Mouse (Mus musculus): ENCODE measurements around the gene Iqca. TPM values are rescaled to one million over a fixed set of nuclear protein-coding genes. Genes with fewer than 3 reads are reported as not detected.

Gene Iqca
- polyA plus RNA-seq, 1 experiment from 2014 or later: 0.27 TPM

Other genes with a start within 250 kb of the Iqca start
- 1.2 and 1.5 TPM in 2 replicates for gene Gbx2, start 222.2 kb downstream of the Iqca start, polyA plus RNA-seq (2016; fragmentation: Nextera tagmentation; extraction: Ambion mirVana)
- gene Asb18, start 138.7 kb downstream of the Iqca start, polyA plus RNA-seq (2016; fragmentation: Nextera tagmentation; extraction: Ambion mirVana): not detected in 2 replicates
- gene Ackr3, start 50.6 kb upstream of the Iqca start, polyA plus RNA-seq (2016; fragmentation: Nextera tagmentation; extraction: Ambion mirVana): 19.3 and 21.5 TPM in 2 replicates